Mouse (Mus musculus): ENCODE data around the gene Kif3c.
"Not testable (repeated sequence)": the region's sequence is repeated elsewhere in the genome, so short reads cannot be mapped to it uniquely, and the experiment has no call there.

The Kif3c gene

GRCm38 (mm10) chr12:3370979-3371925, 6.3 kb downstream of the Kif3c start:
- DNase-seq (ENCODE audit: low spot score) = no peak

- no peak for DNase-seq (ENCODE audit: low spot score)
Observed at GRCm38 (mm10) chr12:3371991-3372390, 7.1 kb downstream of the Kif3c start.

GRCm38 (mm10) chr12:3373566-3373965, 8.6 kb downstream of the Kif3c start:
- no peak for DNase-seq (ENCODE audit: low spot score)

- DNase-seq (ENCODE audit: low spot score) = no peak
Observed at GRCm38 (mm10) chr12:3374552-3374951, 9.6 kb downstream of the Kif3c start.

- no peak for DNase-seq (ENCODE audit: low spot score)
Observed at GRCm38 (mm10) chr12:3377190-3377589, 12.3 kb downstream of the Kif3c start.

GRCm38 (mm10) chr12:3377755-3378154, 12.8 kb downstream of the Kif3c start:
- DNase-seq (ENCODE audit: low spot score) = no peak

GRCm38 (mm10) chr12:3384860-3385259, 19.9 kb downstream of the Kif3c start:
- DNase-seq (ENCODE audit: low spot score) = no peak

- DNase-seq (ENCODE audit: low spot score) = no peak
Observed at GRCm38 (mm10) chr12:3385271-3385670, 20.3 kb downstream of the Kif3c start.

GRCm38 (mm10) chr12:3385940-3386339, 21.0 kb downstream of the Kif3c start:
- DNase-seq (ENCODE audit: low spot score) = no peak

GRCm38 (mm10) chr12:3387891-3388290, 23.0 kb downstream of the Kif3c start:
- DNase-seq (ENCODE audit: low spot score) = no peak

GRCm38 (mm10) chr12:3389394-3389793, 24.5 kb downstream of the Kif3c start:
- no peak for DNase-seq (ENCODE audit: low spot score)

GRCm38 (mm10) chr12:3390071-3390470, 25.1 kb downstream of the Kif3c start:
- DNase-seq (ENCODE audit: low spot score) = no peak

GRCm38 (mm10) chr12:3390577-3391262, 25.8 kb downstream of the Kif3c start:
- peak; percentile 46 for DNase-seq (ENCODE audit: low spot score)

GRCm38 (mm10) chr12:3391276-3391675, 26.3 kb downstream of the Kif3c start:
- no peak for DNase-seq (ENCODE audit: low spot score)

- no peak for DNase-seq (ENCODE audit: low spot score)
Observed at GRCm38 (mm10) chr12:3393140-3393539, 28.2 kb downstream of the Kif3c start.

- DNase-seq (ENCODE audit: low spot score) = no peak
Observed at GRCm38 (mm10) chr12:3396931-3397330, 32.0 kb downstream of the Kif3c start.

GRCm38 (mm10) chr12:3405662-3406061, 40.7 kb downstream of the Kif3c start:
- not testable (repeated sequence) for DNase-seq (ENCODE audit: low spot score)

GRCm38 (mm10) chr12:3406585-3406984, 41.7 kb downstream of the Kif3c start:
- DNase-seq (ENCODE audit: low spot score) = no peak

GRCm38 (mm10) chr12:3414956-3415355, 50.0 kb downstream of the Kif3c start:
- DNase-seq (ENCODE audit: low spot score) = no peak

GRCm38 (mm10) chr12:3418761-3419160, 53.8 kb downstream of the Kif3c start:
- DNase-seq (ENCODE audit: low spot score) = no peak

GRCm38 (mm10) chr12:3420519-3420918, 55.6 kb downstream of the Kif3c start:
- DNase-seq (ENCODE audit: low spot score) = no peak

GRCm38 (mm10) chr12:3422786-3423185, 57.9 kb downstream of the Kif3c start:
- DNase-seq (ENCODE audit: low spot score) = no peak

- no peak for DNase-seq (ENCODE audit: low spot score)
Observed at GRCm38 (mm10) chr12:3424179-3424578, 59.2 kb downstream of the Kif3c start.
